Comparison of ENCODE assay signal across 23 mouse cellular contexts in genomic region chr13:37398791-37399190, GRCm38 (mm10). TPM values are rescaled to one million over a fixed set of nuclear protein-coding genes. Genes with fewer than 3 reads are reported as not detected.
A peak's percentile ranks its signal among the peaks of the same experiment; 100 is the strongest.
DNase-seq lines count a peak whose midpoint lies in the region; ATAC-seq and TF ChIP-seq lines count a peak whose summit lies in the region.
"Had no signal": no experiment of that assay in that cellular context is flagged by ENCODE, and none has a peak within 500 bp of the region (broad histone marks: within the 10 kb centered on the region; RNA-seq: fewer than 3 reads in every experiment).

No protein-coding gene starts in this region.

- H3K9me3 ChIP-seq in liver, postnatal 0 days (ENCODE audit: low read length), result no peaks in the 10 kb centered on the region
- H3K9me3 ChIP-seq: embryonic facial prominence, embryonic 10.5 days; embryonic facial prominence, embryonic 12.5 days; forebrain, embryonic 13.5 days; forebrain, embryonic 15.5 days; G1E had no signal

- whole genome bisulfite sequencing in liver, adult 2 months, result 86% methylated on average over 4 of the region's 4 CpGs
- 76% methylated on average over 4 of the region's 4 CpGs for WGBS in liver, postnatal 0 days (ENCODE audit: insufficient replicate concordance)

- no peak for TF ChIP-seq EP300 in liver, postnatal 0 days (IDR thresholded peaks at IDR 0.05; ENCODE audit: low read depth)

- TF ChIP-seq POLR2A in liver, adult 2 months (IDR thresholded peaks at IDR 0.05; ENCODE audit: extremely low read depth, insufficient read depth, low read length), result no peak

- H3K9ac ChIP-seq in liver, adult 2 months (ENCODE audit: low read depth, low read length), result no peak overlapping the region
- H3K9ac ChIP-seq in liver, postnatal 0 days (replicated peaks), result no peak overlapping the region
- H3K9ac ChIP-seq: embryonic facial prominence, embryonic 12.5 days; forebrain, embryonic 13.5 days; forebrain, embryonic 15.5 days; forebrain, postnatal 0 days had no signal

- H3K27me3 ChIP-seq in liver, adult 2 months (ENCODE audit: control insufficient read depth, insufficient read depth, low read length), result no peaks in the 10 kb centered on the region
- no peaks in the 10 kb centered on the region for H3K27me3 ChIP-seq in liver, postnatal 0 days (ENCODE audit: insufficient read depth, low read length)
- H3K27me3 ChIP-seq: CH12.LX; embryonic facial prominence, embryonic 12.5 days; forebrain, embryonic 13.5 days; forebrain, embryonic 15.5 days had no signal

- H3K27ac ChIP-seq in liver, adult 2 months (replicated peaks; ENCODE audit: insufficient read depth, low read depth, low read length), result no peak overlapping the region
- H3K27ac ChIP-seq in liver, postnatal 0 days (ENCODE audit: low read depth), result no peak overlapping the region
- H3K27ac ChIP-seq: embryonic facial prominence, embryonic 10.5 days; embryonic facial prominence, embryonic 12.5 days; forebrain, embryonic 13.5 days; forebrain, embryonic 15.5 days had no signal

- ATAC-seq in liver, postnatal 0 days, result no peak
- ATAC-seq: activated CD4-positive, CD25-positive, alpha-beta regulatory T cell, adult 4 months; CD4-positive, CD25-positive, alpha-beta regulatory T cell, adult 4 months; forebrain, embryonic 13.5 days; forebrain, embryonic 15.5 days; forebrain, postnatal 0 days; Patski had no signal

- no peak overlapping the region for H3K4me3 ChIP-seq in liver, adult 2 months (ENCODE audit: insufficient read depth, low read depth, low read length)
- no peak overlapping the region for H3K4me3 ChIP-seq in liver, postnatal 0 days (ENCODE audit: low read depth, low read length)
- H3K4me3 ChIP-seq: embryonic facial prominence, embryonic 10.5 days; embryonic facial prominence, embryonic 12.5 days; forebrain, embryonic 13.5 days; forebrain, embryonic 15.5 days had no signal

- H3K4me2 ChIP-seq in liver, postnatal 0 days (ENCODE audit: low read depth, low read length), result no peak overlapping the region
- H3K4me2 ChIP-seq: embryonic facial prominence, embryonic 12.5 days; forebrain, embryonic 13.5 days; forebrain, embryonic 15.5 days had no signal

- DNase-seq in adrenal gland, postnatal 10 days, result peak; percentile 27
- DNase-seq in adrenal gland, adult 2 months, result no peak
- peak; percentile 3 for DNase-seq in liver, adult 2 months (ENCODE audit: extremely low read depth, low read depth, low spot score)
- no peak for DNase-seq in liver, postnatal 0 days
- DNase-seq in frontal cortex, adult 2 months (ENCODE audit: extremely low spot score in 1 of 2, low spot score in 1 of 2), result no peak
- DNase-seq: adrenal gland, adult 8-10 months; adrenal gland, postnatal 25 days; B cell, adult 2 months; cerebellum, adult 11-12 months; cerebellum, adult 2 months; cerebellum, adult 9-10 months; cerebellum, postnatal 10 days; cerebellum, postnatal 25 days; forebrain, postnatal 0 days had no signal

- H3K4me1 ChIP-seq in liver, adult 2 months (ENCODE audit: control insufficient read depth, insufficient read depth, low read length), result no peaks in the 10 kb centered on the region
- no peaks in the 10 kb centered on the region for H3K4me1 ChIP-seq in liver, postnatal 0 days (ENCODE audit: insufficient read depth)
- H3K4me1 ChIP-seq: embryonic facial prominence, embryonic 10.5 days; embryonic facial prominence, embryonic 12.5 days; forebrain, embryonic 13.5 days; forebrain, embryonic 15.5 days had no signal

- no peak for TF ChIP-seq CTCF in liver, adult 2 months (IDR thresholded peaks at IDR 0.05; ENCODE audit: low read depth, low read length)
- no peak for TF ChIP-seq CTCF in liver, postnatal 0 days (IDR thresholded peaks at IDR 0.05; ENCODE audit: low read depth)

- no peaks in the 10 kb centered on the region for H3K36me3 ChIP-seq in liver, adult 2 months (ENCODE audit: control insufficient read depth, insufficient read depth, low read length)
- H3K36me3 ChIP-seq in liver, postnatal 0 days (replicated peaks; ENCODE audit: insufficient read depth, low read length), result no peaks in the 10 kb centered on the region
- H3K36me3 ChIP-seq: embryonic facial prominence, embryonic 10.5 days; embryonic facial prominence, embryonic 12.5 days; forebrain, embryonic 15.5 days; G1E had no signal

- H3K79me2 ChIP-seq in liver, adult 2 months (ENCODE audit: control insufficient read depth, insufficient read depth, low read length), result no peaks in the 10 kb centered on the region

RNA-seq across cellular contexts. Expression of gene Ly86, which starts 53.8 kb away (rescaled TPM):
- total RNA-seq in adrenal gland, postnatal 10 days (2021), result 1 to 10 TPM; 4.2 to 4.6 TPM
- total RNA-seq in adrenal gland, adult 2 months (2021), result 1 to 10 TPM; 5.9 to 6.0 TPM
- polyA plus RNA-seq in adrenal gland, adult 2 months (2012; rRNA removed), result 2.1 and 2.4 TPM in 2 replicates
- total RNA-seq in liver, adult 2 months (2014; rRNA removed), result 6.0 and 8.6 TPM in 2 replicates
- polyA plus RNA-seq in liver, adult 2 months (2012; rRNA removed), result 1.9 and 4.4 TPM in 2 replicates
- 18.9 and 19.1 TPM in 2 replicates for polyA plus RNA-seq in liver, postnatal 0 days (2015; fragmentation: Nextera tagmentation; extraction: Ambion mirVana)
- polyA plus RNA-seq in frontal cortex, adult 2 months (2012; rRNA removed), result 18.7 and 27.2 TPM in 2 replicates
- polyA plus RNA-seq: G1E, Patski had no signal

Comparison
In these comparisons a context has a peak if more than half of its experiments do, and no peak if none do; other contexts are left out.
1. DNase-seq: peak in adrenal gland, postnatal 10 days (single experiment) and liver, adult 2 months (single experiment); none in adrenal gland, adult 2 months (single experiment), liver, postnatal 0 days (single experiment) and frontal cortex, adult 2 months (0 of 2).